8 mouse cellular contexts compared by ENCODE assay signal in genomic region chr8:11700060-11701032, GRCm38 (mm10). TPM values are rescaled to one million over a fixed set of nuclear protein-coding genes. Genes with fewer than 3 reads are reported as not detected.
DNase-seq lines count a peak whose midpoint lies in the region; ATAC-seq and TF ChIP-seq lines count a peak whose summit lies in the region.

No protein-coding gene starts in this region.

- 0 out of 2 replicates have a peak, but pooled peaks have one; percentile 24 for TF ChIP-seq EP300 in ES-Bruce4 (IDR thresholded peaks at IDR 0.05; ENCODE audit: insufficient read depth, low read depth, low read length)

- intact Hi-C loops in heart, postnatal 36 days (cut with DNase I): loop anchor here (1.0 to 5.0 kb wide), 6 partner anchors 64 to 253 kb away; no protein-coding TSS in a partner anchor

- 36% methylated on average over 26 of the region's 26 CpGs for WGBS in forebrain, embryonic 16.5 days
- 35% methylated on average over 26 of the region's 26 CpGs for WGBS in lung, embryonic 14.5 days
- 36% methylated on average over 26 of the region's 26 CpGs for WGBS in olfactory bulb, adult 2 months

- no peaks in the 10 kb centered on the region for H3K9me3 ChIP-seq in ES-Bruce4 (replicated peaks; ENCODE audit: control insufficient read depth, insufficient read depth, low read length, poor library complexity, severe bottlenecking)
- H3K9me3 ChIP-seq in forebrain, embryonic 16.5 days (ENCODE audit: control insufficient read depth, low read length): no peaks in the 10 kb centered on the region
- H3K9me3 ChIP-seq in lung, embryonic 14.5 days (ENCODE audit: low read depth, low read length): no peaks in the 10 kb centered on the region

- peak; percentile 95 for TF ChIP-seq CTCF in ES-Bruce4 (IDR thresholded peaks at IDR 0.05; ENCODE audit: low read depth, low read length)
- peak; percentile 98 for TF ChIP-seq CTCF in layer of hippocampus, adult 2 months (conservative IDR thresholded peaks at IDR 0.05)
- peak; percentile 95 for TF ChIP-seq CTCF in lung, embryonic 14.5 days (IDR thresholded peaks at IDR 0.05; ENCODE audit: low read depth)
- peak; percentile 76 for TF ChIP-seq CTCF in olfactory bulb, adult 2 months (IDR thresholded peaks at IDR 0.05; ENCODE audit: insufficient read depth, low read depth, low read length)

- peaks cover 2% of the 10 kb centered on the region for H3K4me1 ChIP-seq in ES-Bruce4 (ENCODE audit: control insufficient read depth, insufficient read depth, low read length)
- peaks cover 4% of the 10 kb centered on the region for H3K4me1 ChIP-seq in forebrain, embryonic 16.5 days (replicated peaks; ENCODE audit: control insufficient read depth, insufficient read depth, low read length)
- no peaks in the 10 kb centered on the region for H3K4me1 ChIP-seq in lung, embryonic 14.5 days (ENCODE audit: insufficient read depth)
- peaks cover 4% of the 10 kb centered on the region; the same call in 1 of the 2 replicates for H3K4me1 ChIP-seq in olfactory bulb, adult 2 months (ENCODE audit: control insufficient read depth, insufficient read depth, low read length)

- no peak for TF ChIP-seq POLR2A in ES-Bruce4 (IDR thresholded peaks at IDR 0.05; ENCODE audit: insufficient read depth, low read length)
- no peak for TF ChIP-seq POLR2A in olfactory bulb, adult 2 months (IDR thresholded peaks at IDR 0.05; ENCODE audit: insufficient read depth, low read depth, low read length)

- no peaks in the 10 kb centered on the region for H3K27me3 ChIP-seq in ES-Bruce4 (ENCODE audit: control insufficient read depth, insufficient read depth, low read length, poor library complexity, severe bottlenecking)
- no peaks in the 10 kb centered on the region for H3K27me3 ChIP-seq in forebrain, embryonic 16.5 days (replicated peaks; ENCODE audit: control insufficient read depth, insufficient read depth, low read length)
- 0 out of 2 replicates have a peak, but pooled peaks cover 3% of the 10 kb centered on the region for H3K27me3 ChIP-seq in lung, embryonic 14.5 days (ENCODE audit: insufficient read depth, low read length)

- no peaks in the 10 kb centered on the region for H3K36me3 ChIP-seq in ES-Bruce4 (ENCODE audit: control insufficient read depth, insufficient read depth, low read length, poor library complexity, severe bottlenecking)
- no peaks in the 10 kb centered on the region for H3K36me3 ChIP-seq in forebrain, embryonic 16.5 days (ENCODE audit: control insufficient read depth, insufficient read depth)
- no peaks in the 10 kb centered on the region for H3K36me3 ChIP-seq in lung, embryonic 14.5 days (ENCODE audit: insufficient read depth)

- peak overlapping the region; percentile 48 for H3K4me2 ChIP-seq in forebrain, embryonic 16.5 days (ENCODE audit: low read length)
- H3K4me2 ChIP-seq in lung, embryonic 14.5 days: peak overlapping the region; percentile 45

- H3K27ac ChIP-seq in ES-Bruce4 (ENCODE audit: insufficient read depth, low read length): no peak overlapping the region
- H3K27ac ChIP-seq in forebrain, embryonic 16.5 days (ENCODE audit: low read length): no peak overlapping the region
- H3K27ac ChIP-seq in layer of hippocampus, adult 2 months: no peak overlapping the region
- no peak overlapping the region for H3K27ac ChIP-seq in lung, embryonic 14.5 days (ENCODE audit: low read depth)
- H3K27ac ChIP-seq in olfactory bulb, adult 2 months (ENCODE audit: insufficient read depth, low read depth, low read length): no peak overlapping the region

- ATAC-seq in forebrain, embryonic 16.5 days: peak; percentile 90
- ATAC-seq in lung, embryonic 14.5 days (ENCODE audit: insufficient read depth): peak; percentile 81; the same call in 1 of the 2 replicates

- DNase-seq in cerebellum, adult 11 months: peak; percentile 63
- DNase-seq in heart, postnatal 36 days: peak; percentile 79 to 81
- peak; percentile 83 to 91 for DNase-seq in layer of hippocampus, adult 2 months (ENCODE audit: low spot score in 2 of 2)
- DNase-seq in lung, embryonic 14.5 days: peak; percentile 91
- peak; percentile 26 to 32 for DNase-seq in thymus, adult 18-20 months

- peak overlapping the region; percentile 6; the same call in 1 of the 2 replicates for H3K9ac ChIP-seq in ES-Bruce4 (ENCODE audit: low read depth, poor library complexity, severe bottlenecking)
- H3K9ac ChIP-seq in forebrain, embryonic 16.5 days (replicated peaks; ENCODE audit: low read depth, low read length): peak overlapping the region; percentile 49
- H3K9ac ChIP-seq in lung, embryonic 14.5 days: no peak overlapping the region

- H3K4me3 ChIP-seq in ES-Bruce4 (ENCODE audit: low read depth, low read length): peak overlapping the region; percentile 33
- peak overlapping the region; percentile 21; the same call in 1 of the 2 replicates for H3K4me3 ChIP-seq in forebrain, embryonic 16.5 days (replicated peaks; ENCODE audit: low read length)
- peak overlapping the region; percentile 24; the same call in 1 of the 2 replicates for H3K4me3 ChIP-seq in layer of hippocampus, adult 2 months
- H3K4me3 ChIP-seq in lung, embryonic 14.5 days (ENCODE audit: low read depth, low read length): no peak overlapping the region
- H3K4me3 ChIP-seq in olfactory bulb, adult 2 months (ENCODE audit: insufficient read depth, low read depth, low read length): no peak overlapping the region

RNA-seq across cellular contexts. Expression of gene 1700016D06Rik, which starts 0.5 kb away (rescaled TPM):
- polyA plus RNA-seq in ES-Bruce4 (2011; ENCODE audit: insufficient read depth, insufficient read length, low read depth, missing spikeins): not detected in 2 replicates
- polyA plus RNA-seq in forebrain, embryonic 16.5 days (2015; fragmentation: Nextera tagmentation; extraction: Ambion mirVana): 0.32 TPM in 1 of 2 replicates, not detected in the other
- not detected for total RNA-seq in heart, postnatal 36 days (2021)
- not detected for total RNA-seq in layer of hippocampus, adult 2 months (2021)
- not detected in 2 replicates for polyA plus RNA-seq in lung, embryonic 14.5 days (2014; fragmentation: Nextera tagmentation; extraction: Ambion mirVana)
- polyA plus RNA-seq in olfactory bulb, adult 2 months (2012; ENCODE audit: insufficient read depth, insufficient read length, low replicate concordance, missing spikeins): not detected in 2 replicates

RNA-seq across cellular contexts. Expression of gene Arhgef7, which starts 27.2 kb away (rescaled TPM):
- polyA plus RNA-seq in ES-Bruce4 (2011; ENCODE audit: insufficient read depth, insufficient read length, low read depth, missing spikeins): 38.5 and 38.7 TPM in 2 replicates
- polyA plus RNA-seq in forebrain, embryonic 16.5 days (2015; fragmentation: Nextera tagmentation; extraction: Ambion mirVana): 71.0 and 77.3 TPM in 2 replicates
- total RNA-seq in heart, postnatal 36 days (2021): 100 to 1,000 TPM; 125 to 130 TPM
- 100 to 1,000 TPM; 120 to 123 TPM for total RNA-seq in layer of hippocampus, adult 2 months (2021)
- polyA plus RNA-seq in lung, embryonic 14.5 days (2014; fragmentation: Nextera tagmentation; extraction: Ambion mirVana): 39.0 and 41.6 TPM in 2 replicates
- 353 TPM in 1 of 2 replicates, not detected in the other for polyA plus RNA-seq in olfactory bulb, adult 2 months (2012; ENCODE audit: insufficient read depth, insufficient read length, low replicate concordance, missing spikeins)

Comparison
In these comparisons a context has a peak if more than half of its experiments do, and no peak if none do; other contexts are left out.
1. H3K4me3 ChIP-seq: peak in ES-Bruce4 (single experiment), forebrain, embryonic 16.5 days (single experiment) and layer of hippocampus, adult 2 months (single experiment); none in lung, embryonic 14.5 days (single experiment) and olfactory bulb, adult 2 months (single experiment).
2. DNase-seq: peak in every context shown above with its lines; median percentile 91 in lung, embryonic 14.5 days; 87 in layer of hippocampus, adult 2 months; 80 in heart, postnatal 36 days; 63 in cerebellum, adult 11 months; 29 in thymus, adult 18-20 months.
3. Peak in every context shown above with its lines, with median percentiles within 50 percentile points of each other: CTCF ChIP-seq.